Mouse (Mus musculus) E14TG2a.4 (cell line): ENCODE data around the gene Olfr965.

Experiments used
- H3K27me3 ChIP-seq: 2 replicates; pipeline ENCODE4 v1.6.1; 2014; ENCODE audit warnings: low read length, control low read depth; ENCODE audit not compliant: insufficient read depth
- H3K36me3 ChIP-seq: 2 replicates; pipeline ENCODE4 v1.6.1; 2014; ENCODE audit warnings: low read length, control low read depth; ENCODE audit not compliant: insufficient read depth
- H3K4me1 ChIP-seq: replicated peaks from 2 replicates; pipeline ENCODE4 v1.6.1; 2014; ENCODE audit warnings: low read depth, low read length, control low read depth
- H3K4me3 ChIP-seq: replicated peaks from 2 replicates; pipeline ENCODE4 v1.5.1; 2014; ENCODE audit warnings: mild to moderate bottlenecking, low read length
- H3K9me3 ChIP-seq: 2 replicates; pipeline ENCODE4 v1.6.1; 2014; ENCODE audit warnings: low read length, control low read depth
- CTCF ChIP-seq: conservative IDR thresholded peaks from 2 replicates; pipeline ENCODE4 v1.5.1; 2014; ENCODE audit warnings: low read length
- NANOG ChIP-seq: IDR thresholded peaks from 2 replicates; pipeline ENCODE4 v1.6.1; 2014; ENCODE audit warnings: borderline replicate concordance, low read length, mixed read lengths
- POU5F1 ChIP-seq: IDR thresholded peaks from 2 replicates; pipeline ENCODE4 v1.6.1; 2014; ENCODE audit warnings: low read length, borderline replicate concordance

Olfr965 gene

GRCm38 (mm10) chr9:39730678-39731077 lies 19.5 kb downstream of the Olfr965 start, which contains the start of gene Olfr150:
TSS of gene Olfr150 (plus strand) at chr9:39730978.
- TF ChIP-seq NANOG (no peak), POU5F1 (no peak), CTCF (no peak)
- Histone ChIP-seq H3K4me1 (no peaks in the 10 kb centered on the region), H3K27me3 (no peaks in the 10 kb centered on the region), H3K36me3 (no peaks in the 10 kb centered on the region), H3K4me3 (no peak within 1 kb of the TSS), H3K9me3 (no peaks in the 10 kb centered on the region)

GRCm38 (mm10) chr9:39740741-39741140 lies 29.6 kb downstream of the Olfr965 start:
- 0 out of 2 replicates have a peak, but pooled peaks have one; percentile 4 for TF ChIP-seq NANOG
- no peak for TF ChIP-seq CTCF
- TF ChIP-seq POU5F1, result no peak
- Histone ChIP-seq H3K4me1 (peaks cover 6% of the 10 kb centered on the region; the same call in 1 of the 2 replicates), H3K4me3 (no peak overlapping the region), H3K9me3 (peaks cover 19% of the 10 kb centered on the region; the same call in 1 of the 2 replicates), H3K27me3 (no peaks in the 10 kb centered on the region), H3K36me3 (no peaks in the 10 kb centered on the region)

DNA sequence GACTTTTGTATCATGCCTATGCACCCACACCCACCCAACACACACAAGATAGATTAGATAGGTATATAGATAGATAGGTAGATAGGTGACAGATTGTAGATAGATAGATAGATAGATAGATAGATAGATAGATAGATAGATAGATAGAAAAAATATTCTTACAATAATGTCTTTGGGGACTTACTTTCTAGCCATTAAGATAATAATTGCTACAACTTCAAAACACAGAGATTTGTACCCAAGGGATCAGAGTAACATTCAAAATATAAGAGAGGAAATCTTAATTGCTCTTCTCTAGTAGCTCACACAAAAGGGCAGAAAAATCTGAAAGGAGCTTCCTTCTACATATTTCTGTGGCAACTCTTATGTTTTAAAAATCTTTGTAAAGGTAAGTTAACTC lies 34.8 kb downstream of the Olfr965 start, which contains the start of gene Olfr967:
Olfr967 (plus strand) TSS at position 301 of the 400 bp plus-strand sequence.
- H3K4me1 ChIP-seq, result no peaks in the 10 kb centered on the region
- H3K9me3 ChIP-seq, result peaks cover 8% of the 10 kb centered on the region; the same call in 1 of the 2 replicates
- no peaks in the 10 kb centered on the region for H3K36me3 ChIP-seq
- no peaks in the 10 kb centered on the region for H3K27me3 ChIP-seq
- TF ChIP-seq CTCF (no peak), NANOG (no peak), POU5F1 (no peak)
- H3K4me3 ChIP-seq, result no peak within 1 kb of the TSS

GRCm38 (mm10) chr9:39746428-39746827 lies 35.3 kb downstream of the Olfr965 start:
- Histone ChIP-seq H3K4me3 (no peak overlapping the region), H3K4me1 (no peaks in the 10 kb centered on the region), H3K27me3 (no peaks in the 10 kb centered on the region), H3K9me3 (peaks cover 8% of the 10 kb centered on the region; the same call in 1 of the 2 replicates), H3K36me3 (no peaks in the 10 kb centered on the region)
- TF ChIP-seq NANOG (no peak), CTCF (no peak), POU5F1 (no peak)
